8 mouse cellular contexts compared by ENCODE assay signal in the genomic region with DNA sequence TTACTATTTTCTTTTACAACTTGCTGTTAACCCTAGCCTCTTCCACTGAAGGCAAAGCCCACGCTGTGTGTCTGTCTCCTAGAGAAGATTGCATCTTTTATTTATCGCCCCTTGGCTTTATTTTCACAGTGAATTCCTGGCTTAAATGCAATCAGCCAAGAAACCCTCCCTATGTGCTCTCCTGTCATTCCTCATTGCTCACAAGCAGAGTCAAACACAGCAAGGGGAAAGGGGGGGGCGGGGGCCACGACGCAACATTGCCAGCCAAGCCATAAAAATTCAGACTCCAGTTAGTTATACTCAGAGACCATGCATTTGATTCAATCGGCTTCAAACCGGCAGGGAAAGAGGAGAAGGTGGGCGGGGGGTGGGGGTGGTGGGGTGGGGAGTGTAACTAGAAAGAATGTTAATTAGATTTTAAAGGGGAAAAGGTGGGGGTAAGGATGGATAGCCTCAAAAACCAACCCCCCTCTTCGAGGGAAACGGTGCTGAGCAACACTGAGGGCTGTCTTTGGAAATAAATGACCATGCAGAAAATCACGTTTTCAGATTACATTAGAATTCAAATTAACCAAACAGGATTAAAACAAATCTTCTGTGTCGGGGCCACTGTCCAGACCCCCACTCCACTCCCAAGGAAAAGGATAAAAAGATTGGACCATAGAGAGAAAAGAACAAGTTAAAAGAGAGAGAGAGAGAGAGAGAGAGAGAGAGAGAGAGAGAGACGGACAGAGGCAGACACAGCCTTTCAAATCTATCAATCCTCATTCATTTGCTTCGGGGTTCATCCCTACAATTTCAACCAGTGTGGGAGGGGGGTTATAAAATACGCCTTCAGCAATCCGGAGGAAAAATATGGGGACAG.
A peak's percentile ranks its signal among the peaks of the same experiment; 100 is the strongest.
DNase-seq lines count a peak whose midpoint lies in the region; ATAC-seq and TF ChIP-seq lines count a peak whose summit lies in the region.

No protein-coding gene starts in this region.

- no peak for ATAC-seq in embryonic facial prominence, embryonic 14.5 days (ENCODE audit: low read depth)
- ATAC-seq in limb, embryonic 13.5 days (ENCODE audit: low FRiP score, low read depth): no peak

- H3K4me3 ChIP-seq in liver, adult 2 months (ENCODE audit: insufficient read depth, low read depth, low read length): peak overlapping the region; percentile 89; the same call in 1 of the 2 replicates
- H3K4me3 ChIP-seq in embryonic facial prominence, embryonic 14.5 days (ENCODE audit: low read depth, low read length): peak overlapping the region; percentile 83
- peak overlapping the region; percentile 80 for H3K4me3 ChIP-seq in limb, embryonic 13.5 days

- WGBS in liver, adult 2 months: 20% methylated on average over 16 of the region's 16 CpGs
- WGBS in embryonic facial prominence, embryonic 14.5 days: 3% methylated on average over 16 of the region's 16 CpGs
- 1% methylated on average over 15 of the region's 16 CpGs for WGBS in limb, embryonic 13.5 days

- no peaks in the 10 kb centered on the region for H3K27me3 ChIP-seq in liver, adult 2 months (ENCODE audit: control insufficient read depth, insufficient read depth, low read length)
- H3K27me3 ChIP-seq in embryonic facial prominence, embryonic 14.5 days (replicated peaks; ENCODE audit: control insufficient read depth, insufficient read depth, low read length): no peaks in the 10 kb centered on the region; the same call in 1 of the 2 replicates
- peaks cover 8% of the 10 kb centered on the region; the same call in 1 of the 2 replicates for H3K27me3 ChIP-seq in limb, embryonic 13.5 days

- H3K79me2 ChIP-seq in liver, adult 2 months (ENCODE audit: control insufficient read depth, insufficient read depth, low read length): peaks cover 23% of the 10 kb centered on the region

- DNase-seq in liver, adult 2 months (ENCODE audit: extremely low read depth, low read depth, low spot score): no peak
- no peak for DNase-seq in liver
- DNase-seq in embryonic facial prominence, embryonic 14.5 days (ENCODE audit: low spot score): peak; percentile 41
- peak; percentile 67 for DNase-seq in retina, postnatal 1 day
- DNase-seq in cerebellum, adult 11-12 months: no peak
- no peak for DNase-seq in left cerebral cortex, adult 18-20 months (ENCODE audit: low spot score in 2 of 2)
- DNase-seq in testis, postnatal 14 days (ENCODE audit: low spot score): no peak

- H3K4me2 ChIP-seq in embryonic facial prominence, embryonic 14.5 days (ENCODE audit: low read depth, low read length): peak overlapping the region; percentile 89
- H3K4me2 ChIP-seq in limb, embryonic 13.5 days (replicated peaks): peak overlapping the region; percentile 88

- no peak for TF ChIP-seq POLR2A in liver, adult 2 months (IDR thresholded peaks at IDR 0.05; ENCODE audit: extremely low read depth, insufficient read depth, low read length)

- H3K36me3 ChIP-seq in liver, adult 2 months (ENCODE audit: control insufficient read depth, insufficient read depth, low read length): no peaks in the 10 kb centered on the region
- H3K36me3 ChIP-seq in embryonic facial prominence, embryonic 14.5 days (ENCODE audit: control insufficient read depth, insufficient read depth, low read length): no peaks in the 10 kb centered on the region
- H3K36me3 ChIP-seq in limb, embryonic 13.5 days: no peaks in the 10 kb centered on the region

- no peak overlapping the region for H3K27ac ChIP-seq in liver, adult 2 months (replicated peaks; ENCODE audit: insufficient read depth, low read depth, low read length)
- peak overlapping the region; percentile 90 for H3K27ac ChIP-seq in embryonic facial prominence, embryonic 14.5 days (replicated peaks; ENCODE audit: low read depth, low read length)
- no peak overlapping the region for H3K27ac ChIP-seq in limb, embryonic 13.5 days

- H3K9ac ChIP-seq in liver, adult 2 months (ENCODE audit: low read depth, low read length): peak overlapping the region; percentile 95; the same call in 1 of the 2 replicates
- peak overlapping the region; percentile 88 for H3K9ac ChIP-seq in embryonic facial prominence, embryonic 14.5 days (ENCODE audit: low read depth, low read length)
- peak overlapping the region; percentile 80 for H3K9ac ChIP-seq in limb, embryonic 13.5 days

- TF ChIP-seq CTCF in liver, adult 2 months (IDR thresholded peaks at IDR 0.05; ENCODE audit: low read depth, low read length): no peak

- peaks cover 2% of the 10 kb centered on the region for H3K4me1 ChIP-seq in liver, adult 2 months (ENCODE audit: control insufficient read depth, insufficient read depth, low read length)
- peaks cover 14% of the 10 kb centered on the region; the same call in 1 of the 2 replicates for H3K4me1 ChIP-seq in embryonic facial prominence, embryonic 14.5 days (ENCODE audit: control insufficient read depth, insufficient read depth, low read length)
- H3K4me1 ChIP-seq in limb, embryonic 13.5 days: peaks cover 31% of the 10 kb centered on the region

- no peaks in the 10 kb centered on the region for H3K9me3 ChIP-seq in embryonic facial prominence, embryonic 14.5 days (ENCODE audit: control insufficient read depth, low read length)
- no peaks in the 10 kb centered on the region for H3K9me3 ChIP-seq in limb, embryonic 13.5 days

Comparison
In these comparisons a context has a peak if more than half of its experiments do, and no peak if none do; other contexts are left out.
1. DNase-seq: peak in embryonic facial prominence, embryonic 14.5 days (single experiment) and retina, postnatal 1 day (single experiment); none in liver, adult 2 months (single experiment), liver (single experiment), cerebellum, adult 11-12 months (single experiment), left cerebral cortex, adult 18-20 months (0 of 2) and testis, postnatal 14 days (single experiment).
2. Peak in every context shown above with its lines, with median percentiles within 50 percentile points of each other: H3K4me3 ChIP-seq and H3K9ac ChIP-seq.